Mouse (Mus musculus): ENCODE results near the gene Pip5k1c. TPM values are rescaled to one million over a fixed set of nuclear protein-coding genes. Genes with fewer than 3 reads are reported as not detected.
A peak's percentile ranks its signal among the peaks of the same experiment; 100 is the strongest.

Gene Pip5k1c
- polyA plus RNA-seq, 1 experiment from 2014 or later = 58.5 TPM

DNA sequence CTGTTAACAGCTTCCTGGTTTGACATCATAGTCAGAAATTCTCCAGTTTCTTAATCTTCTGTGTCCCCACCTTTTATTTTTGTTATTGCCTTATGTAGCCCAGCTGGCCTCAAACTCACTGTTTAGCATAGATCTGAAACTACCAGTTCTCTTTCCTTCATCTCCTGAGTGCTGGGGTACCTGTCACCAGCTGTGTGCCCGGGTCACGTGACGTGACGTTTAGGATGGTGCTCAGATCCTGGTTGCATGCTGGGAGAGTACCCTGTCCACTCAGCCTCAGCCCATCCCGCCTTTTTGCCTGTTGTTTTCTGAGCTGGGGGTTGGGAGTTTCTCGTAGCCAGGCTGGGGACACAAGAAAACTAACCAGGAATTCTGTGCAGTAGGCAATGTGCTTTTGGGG is 4.5 kb downstream of the Pip5k1c start:
- H3K9me3 ChIP-seq = no peaks in the 10 kb centered on the region
- WGBS = 82% methylated on average over 6 of the region's 6 CpGs
- no peak for ATAC-seq (ENCODE audit: low FRiP score, low read depth)
- H3K4me1 ChIP-seq = peaks cover 32% of the 10 kb centered on the region
- no peaks in the 10 kb centered on the region for H3K27me3 ChIP-seq
- H3K36me3 ChIP-seq = no peaks in the 10 kb centered on the region; the same call in 1 of the 2 replicates
- peak overlapping the region; percentile 33; the same call in 1 of the 2 replicates for H3K27ac ChIP-seq
- no peak overlapping the region for H3K4me3 ChIP-seq
- H3K9ac ChIP-seq = no peak overlapping the region
- H3K4me2 ChIP-seq (replicated peaks) = no peak overlapping the region

DNA sequence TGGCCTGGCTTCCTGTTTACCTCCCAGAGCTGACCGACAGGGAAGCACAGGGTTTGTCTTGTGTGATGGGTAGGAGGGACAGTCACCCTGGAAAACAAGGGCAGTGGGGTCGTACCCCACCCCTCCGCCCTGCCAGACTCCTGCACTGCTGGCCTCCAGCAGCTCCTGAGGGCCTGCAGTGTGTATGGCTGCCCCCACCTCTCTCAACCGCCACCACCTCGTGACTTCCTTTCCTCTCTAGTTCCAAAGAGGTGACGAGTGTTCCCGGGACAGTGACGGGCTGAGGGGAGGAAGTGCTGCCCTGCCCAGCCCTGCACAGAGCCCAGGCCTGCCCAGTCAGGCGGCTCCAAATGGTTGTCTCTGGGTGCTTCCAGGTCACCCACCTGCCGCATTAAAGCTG is 5.1 kb downstream of the Pip5k1c start:
- H3K36me3 ChIP-seq = no peaks in the 10 kb centered on the region; the same call in 1 of the 2 replicates
- H3K4me2 ChIP-seq (replicated peaks) = no peak overlapping the region
- H3K27ac ChIP-seq = peak overlapping the region; percentile 33; the same call in 1 of the 2 replicates
- ATAC-seq (ENCODE audit: low FRiP score, low read depth) = no peak
- H3K4me3 ChIP-seq = no peak overlapping the region
- peak overlapping the region; percentile 35; the same call in 1 of the 2 replicates for H3K9ac ChIP-seq
- H3K4me1 ChIP-seq = peaks cover 34% of the 10 kb centered on the region
- WGBS = 54% methylated on average over 10 of the region's 10 CpGs
- no peaks in the 10 kb centered on the region for H3K27me3 ChIP-seq
- H3K9me3 ChIP-seq = no peaks in the 10 kb centered on the region

DNA sequence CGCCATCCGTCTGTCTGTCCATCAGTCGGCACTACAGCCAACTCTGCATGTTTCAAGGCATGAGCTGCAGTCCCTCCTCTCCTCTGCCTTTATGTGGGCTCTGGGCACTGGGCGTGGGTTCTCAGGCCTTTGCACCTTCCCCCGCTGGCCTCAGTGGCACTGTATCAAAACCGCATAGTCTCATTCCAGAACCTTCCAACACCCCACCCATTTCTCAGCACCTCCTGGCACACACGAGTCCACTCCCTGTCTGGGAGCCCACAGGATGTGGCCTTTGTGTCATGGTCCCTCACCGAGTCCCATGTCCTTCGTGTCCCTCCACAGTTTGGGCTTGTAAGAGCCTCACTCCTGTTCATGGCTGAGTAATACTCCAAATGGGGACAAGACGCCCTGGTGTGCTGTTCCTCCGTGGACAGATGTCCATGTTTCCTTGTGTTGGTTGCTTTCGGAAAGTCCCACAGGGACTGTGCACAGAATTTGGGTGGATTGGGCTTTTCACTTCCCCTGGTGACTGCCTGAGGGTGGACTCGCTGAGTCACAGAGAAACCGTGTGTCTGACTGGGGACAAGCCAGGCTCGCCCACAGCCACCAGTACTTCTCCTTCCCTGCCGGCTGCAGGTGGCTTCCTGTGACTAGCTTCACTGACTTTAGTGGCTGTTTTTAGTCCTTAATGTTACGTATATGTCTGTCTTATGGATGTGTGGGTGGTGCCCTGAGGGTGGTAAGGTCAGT is 5.8 kb downstream of the Pip5k1c start:
- Histone ChIP-seq H3K36me3 (no peaks in the 10 kb centered on the region; the same call in 1 of the 2 replicates), H3K27ac (no peak overlapping the region), H3K4me1 (peaks cover 40% of the 10 kb centered on the region), H3K4me2 (replicated peaks) (no peak overlapping the region), H3K4me3 (no peak overlapping the region), H3K27me3 (no peaks in the 10 kb centered on the region), H3K9ac (no peak overlapping the region), H3K9me3 (no peaks in the 10 kb centered on the region)
- 92% methylated on average over 17 of the region's 17 CpGs for WGBS
- ATAC-seq (ENCODE audit: low FRiP score, low read depth) = no peak

DNA sequence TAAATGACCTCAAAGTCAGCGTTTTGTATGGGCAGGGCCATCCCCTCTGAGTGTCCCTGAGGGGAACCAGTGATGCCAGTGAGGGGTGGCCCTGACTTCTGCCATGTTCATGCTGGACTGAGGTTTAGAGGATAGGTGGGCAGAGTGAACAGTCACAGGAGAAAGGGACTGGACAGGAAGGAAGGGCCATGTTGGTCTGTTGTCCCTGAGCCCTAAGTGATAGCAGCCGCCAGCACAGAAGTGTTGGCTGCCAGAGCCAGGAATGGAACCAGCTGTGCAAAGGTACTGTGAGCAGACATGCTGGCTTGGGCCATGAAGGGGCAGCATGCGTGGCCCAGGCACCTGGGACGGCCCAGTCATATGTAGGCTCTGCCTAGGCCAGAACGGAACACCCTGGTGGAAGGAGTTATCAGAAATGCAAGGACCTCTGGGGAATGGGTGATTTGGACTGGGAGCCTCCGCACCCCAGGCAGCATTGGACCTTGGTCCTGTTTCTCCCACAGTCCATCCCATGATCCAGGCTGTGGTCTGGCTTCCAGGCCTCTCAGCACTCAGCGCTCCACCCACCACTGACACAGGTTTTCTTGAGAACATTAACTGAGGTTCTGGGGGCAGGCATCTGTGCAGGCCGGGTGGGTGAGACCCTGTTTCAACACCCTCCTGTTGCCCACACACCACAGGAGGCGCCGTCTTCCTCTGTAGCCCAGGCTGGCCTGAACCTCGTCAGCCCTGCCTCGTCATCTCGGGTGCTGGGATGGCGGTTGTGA is 7.0 kb downstream of the Pip5k1c start:
- Histone ChIP-seq H3K9me3 (no peaks in the 10 kb centered on the region), H3K36me3 (no peaks in the 10 kb centered on the region; the same call in 1 of the 2 replicates), H3K9ac (peak overlapping the region; percentile 31; the same call in 1 of the 2 replicates), H3K4me2 (replicated peaks) (no peak overlapping the region), H3K27ac (no peak overlapping the region), H3K4me3 (no peak overlapping the region), H3K4me1 (peaks cover 28% of the 10 kb centered on the region), H3K27me3 (no peaks in the 10 kb centered on the region)
- WGBS = 86% methylated on average over 14 of the region's 14 CpGs
- ATAC-seq (ENCODE audit: low FRiP score, low read depth) = no peak

DNA sequence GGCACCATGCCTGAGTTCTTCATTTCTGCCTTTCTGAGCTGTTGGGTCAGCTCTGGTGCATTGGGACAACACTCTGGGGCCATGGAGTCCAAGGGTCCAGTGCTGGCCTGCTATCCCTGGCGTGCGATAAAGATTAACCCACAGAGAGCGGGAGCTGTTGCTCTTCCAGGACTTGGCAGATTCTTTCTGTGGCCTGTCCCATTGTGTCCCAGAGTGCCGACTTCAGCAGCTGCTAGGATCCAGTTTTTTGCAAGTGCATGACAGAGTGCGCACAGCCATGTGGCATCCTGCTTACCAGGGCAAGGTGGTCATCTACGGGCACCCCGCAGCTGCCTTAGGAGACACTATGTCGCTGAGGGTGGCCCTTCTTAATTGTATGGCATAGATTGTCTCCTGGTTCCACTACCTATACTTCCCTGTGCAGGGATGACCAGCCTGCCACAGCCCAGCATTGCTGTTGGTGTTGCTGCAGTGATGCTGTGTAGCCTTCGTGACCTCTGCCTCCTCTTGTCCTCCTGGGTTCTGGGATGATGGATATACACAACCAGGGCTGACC is 7.7 kb downstream of the Pip5k1c start:
- H3K4me3 ChIP-seq = no peak overlapping the region
- H3K36me3 ChIP-seq = no peaks in the 10 kb centered on the region; the same call in 1 of the 2 replicates
- no peak overlapping the region for H3K27ac ChIP-seq
- no peak overlapping the region for H3K4me2 ChIP-seq (replicated peaks)
- no peaks in the 10 kb centered on the region for H3K27me3 ChIP-seq
- H3K9ac ChIP-seq = peak overlapping the region; percentile 31; the same call in 1 of the 2 replicates
- 85% methylated on average over 9 of the region's 9 CpGs for WGBS
- peaks cover 21% of the 10 kb centered on the region for H3K4me1 ChIP-seq
- ATAC-seq (ENCODE audit: low FRiP score, low read depth) = no peak
- H3K9me3 ChIP-seq = no peaks in the 10 kb centered on the region

DNA sequence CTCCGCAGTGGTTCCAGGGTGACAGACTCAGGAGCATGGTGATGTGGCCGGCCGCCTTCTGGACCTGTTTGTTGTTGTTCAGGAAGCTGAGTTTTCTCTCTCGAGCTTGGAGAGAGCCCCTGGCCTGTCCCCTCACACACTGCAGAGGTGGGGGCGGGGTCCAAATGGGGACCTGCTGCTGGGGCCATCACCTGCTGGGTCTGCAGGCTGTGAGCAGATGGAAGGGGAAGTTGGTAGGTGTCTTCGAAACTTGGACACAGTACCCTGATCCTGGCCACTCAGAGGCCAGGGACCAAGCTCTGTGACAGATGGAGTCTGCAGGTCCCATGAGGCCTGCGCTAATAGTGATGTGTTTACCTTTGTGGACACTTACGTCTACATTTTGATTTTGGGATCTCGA is 8.6 kb downstream of the Pip5k1c start:
- Histone ChIP-seq H3K27me3 (no peaks in the 10 kb centered on the region), H3K4me1 (peaks cover 17% of the 10 kb centered on the region), H3K4me3 (no peak overlapping the region), H3K36me3 (peaks cover 9% of the 10 kb centered on the region), H3K9ac (no peak overlapping the region), H3K27ac (no peak overlapping the region), H3K9me3 (no peaks in the 10 kb centered on the region), H3K4me2 (replicated peaks) (no peak overlapping the region)
- WGBS = 83% methylated on average over 9 of the region's 9 CpGs
- ATAC-seq (ENCODE audit: low FRiP score, low read depth) = no peak

DNA sequence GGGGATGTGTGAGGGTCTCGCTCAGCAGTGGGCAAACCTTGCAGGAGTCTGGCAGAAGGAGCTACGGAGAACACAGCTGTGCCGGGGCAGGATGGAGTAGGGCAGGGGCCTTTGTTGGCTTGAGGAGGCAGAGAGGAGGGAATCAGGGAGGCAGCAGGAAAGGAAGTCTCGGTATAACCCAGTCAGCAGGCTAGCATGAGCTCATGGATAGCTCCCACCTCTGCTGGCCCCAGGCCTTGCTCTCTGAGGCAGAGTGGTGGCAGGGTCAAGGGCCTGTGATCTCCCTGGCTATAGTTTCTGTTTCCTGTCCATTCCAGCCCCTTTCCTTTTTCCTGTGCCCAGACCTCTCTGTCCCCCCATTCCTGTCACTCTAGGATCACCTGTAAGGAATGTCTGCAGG is 9.5 kb downstream of the Pip5k1c start:
- Histone ChIP-seq H3K4me1 (peaks cover 16% of the 10 kb centered on the region), H3K4me2 (replicated peaks) (0 out of 2 replicates have a peak overlapping the region, but pooled peaks have one; percentile 9), H3K36me3 (peaks cover 18% of the 10 kb centered on the region), H3K27ac (no peak overlapping the region; the same call in 1 of the 2 replicates), H3K9me3 (no peaks in the 10 kb centered on the region), H3K27me3 (no peaks in the 10 kb centered on the region), H3K9ac (peak overlapping the region; percentile 40), H3K4me3 (no peak overlapping the region)
- ATAC-seq (ENCODE audit: low FRiP score, low read depth) = no peak
- WGBS = 73% methylated on average over 4 of the region's 4 CpGs

DNA sequence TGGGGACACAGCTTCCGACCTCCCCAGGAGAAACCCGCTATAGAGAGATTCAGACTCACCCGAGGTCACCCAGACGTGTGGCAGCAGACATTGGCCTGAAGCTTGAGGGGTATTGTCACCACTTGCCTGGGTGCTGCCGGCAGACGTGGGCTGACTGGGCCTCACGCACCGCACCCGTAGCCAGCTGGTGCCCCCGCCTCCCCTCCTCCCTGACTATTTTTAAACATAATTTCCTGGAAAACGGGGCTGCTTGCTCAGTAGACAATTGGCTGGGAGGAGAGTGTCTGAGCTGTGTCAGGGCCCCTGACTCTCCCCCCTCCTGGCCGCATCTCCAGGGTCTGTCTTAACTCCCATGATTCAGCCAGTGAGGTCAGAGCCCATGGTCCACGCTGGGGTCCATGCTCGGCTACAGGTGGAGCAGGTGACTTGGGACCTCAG is 10.0 kb downstream of the Pip5k1c start:
- 77% methylated on average over 14 of the region's 14 CpGs for WGBS
- H3K9ac ChIP-seq = peak overlapping the region; percentile 31; the same call in 1 of the 2 replicates
- no peak for ATAC-seq (ENCODE audit: low FRiP score, low read depth)
- peaks cover 11% of the 10 kb centered on the region for H3K4me1 ChIP-seq
- H3K4me3 ChIP-seq = no peak overlapping the region
- no peak overlapping the region for H3K27ac ChIP-seq
- H3K4me2 ChIP-seq (replicated peaks) = no peak overlapping the region
- H3K36me3 ChIP-seq = peaks cover 24% of the 10 kb centered on the region
- H3K9me3 ChIP-seq = no peaks in the 10 kb centered on the region
- no peaks in the 10 kb centered on the region for H3K27me3 ChIP-seq

DNA sequence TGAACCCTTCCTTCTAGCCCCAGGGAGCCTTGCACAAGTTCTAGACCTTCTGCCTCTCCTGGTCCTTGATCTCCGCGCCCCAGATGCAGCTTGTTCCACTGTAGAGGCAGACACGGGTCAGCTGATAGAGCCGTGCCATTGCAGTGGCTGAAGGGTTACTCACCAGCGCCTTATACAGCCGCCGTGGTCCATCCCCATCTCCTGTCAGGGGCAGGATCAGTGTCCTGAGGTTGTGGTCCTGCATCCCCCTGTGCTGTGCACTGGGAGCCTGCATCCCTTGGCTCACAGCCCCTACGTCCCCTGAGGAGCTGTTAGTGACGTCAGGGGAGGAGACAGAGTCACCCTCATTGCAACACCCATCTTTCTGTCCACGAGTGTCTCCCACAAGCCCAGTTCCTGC is 10.5 kb downstream of the Pip5k1c start:
- peaks cover 9% of the 10 kb centered on the region for H3K4me1 ChIP-seq
- H3K36me3 ChIP-seq = peaks cover 28% of the 10 kb centered on the region
- WGBS = 79% methylated on average over 10 of the region's 10 CpGs
- ATAC-seq (ENCODE audit: low FRiP score, low read depth) = no peak
- H3K27me3 ChIP-seq = no peaks in the 10 kb centered on the region
- no peak overlapping the region; the same call in 1 of the 2 replicates for H3K27ac ChIP-seq
- no peak overlapping the region for H3K4me3 ChIP-seq
- no peak overlapping the region for H3K4me2 ChIP-seq (replicated peaks)
- no peaks in the 10 kb centered on the region for H3K9me3 ChIP-seq
- peak overlapping the region; percentile 25; the same call in 1 of the 2 replicates for H3K9ac ChIP-seq

DNA sequence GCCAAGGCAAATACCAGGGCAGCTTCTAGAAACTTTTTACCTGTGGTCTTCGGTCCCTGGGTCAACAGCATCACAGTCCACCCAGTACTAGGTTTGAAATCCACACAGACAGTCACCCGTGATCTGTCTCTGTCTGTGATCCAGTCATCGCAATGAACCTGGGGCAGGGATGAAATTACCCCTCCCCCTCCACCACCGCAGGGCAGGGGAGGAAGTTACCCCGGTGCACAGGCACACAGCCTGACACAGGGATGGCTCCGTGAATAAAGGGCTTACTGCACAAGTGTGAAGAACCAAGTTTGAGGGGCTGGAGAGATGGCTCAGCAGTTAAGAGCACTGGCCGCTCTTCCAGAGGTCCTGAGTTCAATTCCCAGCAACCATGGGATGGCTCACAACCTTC is 11.0 kb downstream of the Pip5k1c start:
- H3K36me3 ChIP-seq = peaks cover 33% of the 10 kb centered on the region
- no peak overlapping the region for H3K4me2 ChIP-seq (replicated peaks)
- no peak for ATAC-seq (ENCODE audit: low FRiP score, low read depth)
- no peak overlapping the region for H3K27ac ChIP-seq
- 76% methylated on average over 7 of the region's 7 CpGs for WGBS
- H3K27me3 ChIP-seq = no peaks in the 10 kb centered on the region
- H3K4me1 ChIP-seq = peaks cover 9% of the 10 kb centered on the region
- no peak overlapping the region for H3K4me3 ChIP-seq
- no peaks in the 10 kb centered on the region for H3K9me3 ChIP-seq
- H3K9ac ChIP-seq = peak overlapping the region; percentile 25; the same call in 1 of the 2 replicates

DNA sequence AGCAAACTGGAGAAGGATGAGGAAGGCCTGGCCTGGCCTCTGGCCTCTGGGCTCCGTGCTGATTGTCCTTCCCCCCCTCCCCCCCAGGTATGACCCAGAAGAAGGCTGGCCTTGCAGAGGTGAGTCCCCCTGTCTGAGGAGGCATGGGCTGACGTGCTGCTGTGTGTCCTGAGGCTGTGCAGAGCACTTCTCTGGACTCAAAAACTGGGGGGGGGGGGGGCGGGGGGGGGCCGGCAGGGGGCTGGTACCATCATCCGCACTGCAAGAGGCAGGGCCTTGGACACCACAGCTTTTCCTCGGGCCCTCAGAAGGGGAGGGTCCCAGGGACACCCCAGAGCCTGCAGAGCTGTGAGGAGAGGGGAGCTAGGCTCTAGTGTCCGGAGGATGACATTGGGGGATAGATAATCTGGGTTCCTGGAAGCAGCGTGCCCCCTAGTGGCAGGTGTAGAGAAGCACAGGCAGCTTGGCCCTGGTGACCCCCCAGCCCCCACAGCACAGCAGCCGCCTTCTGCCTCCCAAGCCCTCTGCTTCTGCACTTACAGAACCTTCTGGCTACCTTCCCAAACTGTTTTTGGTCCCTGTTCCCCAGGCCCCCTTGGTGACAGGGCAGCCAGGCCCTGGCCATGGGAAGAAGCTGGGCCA is 12.0 kb downstream of the Pip5k1c start:
- no peaks in the 10 kb centered on the region for H3K9me3 ChIP-seq
- H3K36me3 ChIP-seq = peaks cover 43% of the 10 kb centered on the region
- no peak overlapping the region for H3K27ac ChIP-seq
- ATAC-seq (ENCODE audit: low FRiP score, low read depth) = no peak
- no peak overlapping the region for H3K4me2 ChIP-seq (replicated peaks)
- H3K9ac ChIP-seq = no peak overlapping the region
- peaks cover 9% of the 10 kb centered on the region for H3K4me1 ChIP-seq
- WGBS = 34% methylated on average over 7 of the region's 9 CpGs
- no peaks in the 10 kb centered on the region for H3K27me3 ChIP-seq
- H3K4me3 ChIP-seq = no peak overlapping the region

All from limb, embryonic 13.5 days (tissue).